Mouse (Mus musculus): ENCODE measurements around the gene Eef1g.

DNA sequence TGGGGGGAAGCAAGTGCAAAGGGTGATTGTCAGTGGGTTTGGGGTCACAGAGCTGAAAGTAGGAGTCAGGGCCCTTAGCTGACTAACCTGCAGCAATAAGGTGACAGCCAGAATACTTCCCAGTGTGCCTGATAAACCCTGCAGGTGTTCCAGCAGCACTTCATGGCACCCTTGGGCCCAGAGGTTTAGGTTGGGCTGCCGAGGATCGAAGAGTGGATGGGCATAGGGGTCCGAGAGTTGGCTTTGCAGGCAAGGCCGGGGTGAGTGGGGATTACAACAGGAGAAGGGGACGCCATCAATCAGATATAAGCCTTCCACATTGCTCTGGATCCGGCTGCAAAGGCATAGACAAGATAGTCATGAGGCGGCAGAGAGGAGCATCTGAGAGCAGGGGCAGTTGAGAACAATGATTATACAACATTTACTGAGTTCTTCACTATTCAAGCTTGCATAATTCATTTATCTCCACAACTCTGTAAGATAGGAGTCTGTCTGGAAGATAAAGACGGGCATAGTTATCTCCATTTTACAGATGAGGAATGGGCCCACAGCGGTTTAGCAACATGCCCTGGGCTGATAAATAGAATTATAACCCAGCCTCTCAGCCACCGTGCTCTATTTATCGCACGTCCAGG, 38.8 kb upstream of the Eef1g start:
- TF ChIP-seq CTCF (IDR thresholded peaks at IDR 0.05; ENCODE audit: insufficient read depth, low read length) (no peak), POLR2A (IDR thresholded peaks at IDR 0.05; ENCODE audit: borderline replicate concordance, extremely low read depth, low read depth, low read length) (no peak)
